Mouse (Mus musculus) limb, embryonic 11.5 days (tissue): ENCODE measurements at regions not wholly inside any gene's neighbourhood (a gene's known extent, or its start where the extent isn't known, plus 50 kb on each side); places are given as distances from the start of the nearest gene placed in this dataset.

Source experiments
- ATAC-seq: fragments of 200-750 bp; cut with Nextera tagmentation; 2 replicates; pipeline ENCODE4 v1.8.0; 2017; ENCODE audit warnings: low read depth; ENCODE audit not compliant: insufficient number of reproducible peaks, low FRiP score, low TSS enrichment
- DNase-seq: peaks from one replicate; pipeline ENCODE4 v3.0.0-alpha.2; 2015; ENCODE audit warnings: low spot score
- H3K27ac ChIP-seq: fragments of 300-500 bp; sonication (generic); replicated peaks from 2 replicates; pipeline ENCODE4 v1.5.1; 2014; ENCODE audit warnings: low read depth, mild to moderate bottlenecking, low read length
- H3K27me3 ChIP-seq: fragments of 300-500 bp; sonication (generic); 2 replicates; pipeline ENCODE4 v1.6.1; 2014; ENCODE audit warnings: mild to moderate bottlenecking, low read length, mixed read lengths; ENCODE audit not compliant: control insufficient read depth, insufficient read depth
- H3K36me3 ChIP-seq: fragments of 300-500 bp; sonication (generic); 2 replicates; pipeline ENCODE4 v1.6.1; 2014; ENCODE audit warnings: mild to moderate bottlenecking, low read length, moderate library complexity, mixed read lengths; ENCODE audit not compliant: control insufficient read depth, insufficient read depth
- H3K4me1 ChIP-seq: fragments of 300-500 bp; sonication (generic); 2 replicates; pipeline ENCODE4 v1.6.1; 2014; ENCODE audit warnings: low read length, mixed read lengths; ENCODE audit not compliant: control insufficient read depth, insufficient read depth
- H3K4me2 ChIP-seq: fragments of 300-500 bp; sonication (generic); 2 replicates; pipeline ENCODE4 v1.6.1; 2014; ENCODE audit warnings: low read depth, mild to moderate bottlenecking, moderate library complexity; ENCODE audit not compliant: severe bottlenecking
- H3K4me3 ChIP-seq: fragments of 300-500 bp; sonication (generic); 2 replicates; pipeline ENCODE4 v1.5.1; 2014; ENCODE audit warnings: low read depth, low read length
- H3K9ac ChIP-seq: fragments of 300-500 bp; sonication (generic); 2 replicates; pipeline ENCODE4 v1.6.1; 2014; ENCODE audit warnings: mild to moderate bottlenecking, low read length
- H3K9me3 ChIP-seq: fragments of 300-500 bp; sonication (generic); 2 replicates; pipeline ENCODE4 v1.6.1; 2016; ENCODE audit warnings: low read length; ENCODE audit not compliant: control insufficient read depth
- WGBS: fragments of 180-500 bp; shearing (Covaris S2); extraction: QIAGEN DNeasy Blood & Tissue Kit; methylation state at CpG from one replicate; pipeline ENCODE4 v1.1.7; 2014; 5-methylcytosine and 5-hydroxymethylcytosine counted together

DNA sequence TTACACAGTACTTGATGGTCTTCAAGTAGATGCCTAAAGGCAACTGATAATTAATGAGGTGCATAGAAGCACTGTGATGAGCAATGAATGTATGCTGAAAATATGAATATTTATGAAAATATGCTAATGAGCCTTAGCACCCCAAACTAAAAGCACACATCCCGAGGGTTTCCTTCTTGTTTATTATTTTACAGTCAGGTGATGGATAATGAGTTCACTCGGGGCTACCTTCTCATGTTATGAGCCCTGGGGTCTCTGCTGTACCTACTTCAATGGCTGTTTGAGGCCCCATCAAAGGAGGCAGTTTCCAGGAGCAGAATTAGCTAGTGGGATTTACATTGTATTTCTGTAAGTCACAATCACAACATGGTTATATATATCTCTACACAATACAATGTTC, 371.6 kb downstream of the Gpam start:
- Histone ChIP-seq H3K9ac (no peak overlapping the region), H3K27me3 (no peaks in the 10 kb centered on the region), H3K4me1 (no peaks in the 10 kb centered on the region), H3K36me3 (no peaks in the 10 kb centered on the region), H3K27ac (no peak overlapping the region), H3K4me3 (no peak overlapping the region), H3K9me3 (no peaks in the 10 kb centered on the region), H3K4me2 (no peak overlapping the region)
- no peak for DNase-seq
- no peak for ATAC-seq
- WGBS, result 66% methylated on average over 2 of the region's 2 CpGs

GRCm38 (mm10) chr19:54733938-54734337, 393.1 kb downstream of the Gpam start:
- WGBS, result 80% methylated on average over 2 of the region's 2 CpGs
- Histone ChIP-seq H3K27me3 (no peaks in the 10 kb centered on the region), H3K9ac (no peak overlapping the region), H3K4me2 (no peak overlapping the region), H3K4me1 (no peaks in the 10 kb centered on the region), H3K9me3 (no peaks in the 10 kb centered on the region), H3K4me3 (no peak overlapping the region), H3K36me3 (no peaks in the 10 kb centered on the region), H3K27ac (no peak overlapping the region)
- ATAC-seq (no peak), DNase-seq (no peak)

- DNase-seq (no peak), ATAC-seq (no peak)
- WGBS, result 81% methylated on average over 8 of the region's 8 CpGs
- no peak overlapping the region for H3K27ac ChIP-seq
- no peaks in the 10 kb centered on the region for H3K9me3 ChIP-seq
- no peaks in the 10 kb centered on the region for H3K36me3 ChIP-seq
- H3K4me2 ChIP-seq, result no peak overlapping the region
- no peaks in the 10 kb centered on the region for H3K4me1 ChIP-seq
- H3K4me3 ChIP-seq, result no peak overlapping the region
- no peaks in the 10 kb centered on the region for H3K27me3 ChIP-seq
- H3K9ac ChIP-seq, result no peak overlapping the region
Measured at GRCm38 (mm10) chr19:54731749-54732148, 395.3 kb downstream of the Gpam start.

- Histone ChIP-seq H3K4me2 (no peak overlapping the region), H3K27me3 (no peaks in the 10 kb centered on the region), H3K9ac (no peak overlapping the region), H3K36me3 (no peaks in the 10 kb centered on the region), H3K9me3 (no peaks in the 10 kb centered on the region), H3K4me1 (no peaks in the 10 kb centered on the region), H3K4me3 (no peak overlapping the region), H3K27ac (no peak overlapping the region)
- 86% methylated on average over 2 of the region's 2 CpGs for WGBS
- ATAC-seq, result no peak
- no peak for DNase-seq
Measured at GRCm38 (mm10) chr19:54731315-54731714, 395.7 kb downstream of the Gpam start.

DNA sequence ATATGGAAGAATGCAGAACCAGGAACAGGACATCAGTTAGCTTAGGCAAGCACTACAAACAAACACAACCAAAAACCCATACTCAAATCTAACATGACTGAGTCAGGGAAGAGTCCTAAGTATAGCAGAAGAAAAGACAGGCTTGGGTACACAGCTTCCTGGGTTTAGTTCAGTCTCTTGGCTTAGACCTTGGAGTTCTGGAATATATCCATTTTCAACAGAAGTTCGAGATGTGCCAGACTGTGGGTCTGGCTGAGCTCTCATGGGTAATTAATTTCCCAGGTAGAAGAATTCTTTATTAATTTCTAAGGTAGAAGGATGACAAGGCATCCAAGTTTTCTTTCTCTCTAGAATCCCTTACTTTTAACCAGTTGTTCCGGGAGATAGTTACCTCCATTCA, 396.2 kb downstream of the Gpam start:
- DNase-seq (no peak), ATAC-seq (no peak)
- Histone ChIP-seq H3K4me3 (no peak overlapping the region), H3K4me1 (no peaks in the 10 kb centered on the region), H3K36me3 (no peaks in the 10 kb centered on the region), H3K4me2 (no peak overlapping the region), H3K9me3 (no peaks in the 10 kb centered on the region), H3K27me3 (no peaks in the 10 kb centered on the region), H3K9ac (no peak overlapping the region), H3K27ac (no peak overlapping the region)
- WGBS, result 87% methylated on average over 2 of the region's 2 CpGs

DNA sequence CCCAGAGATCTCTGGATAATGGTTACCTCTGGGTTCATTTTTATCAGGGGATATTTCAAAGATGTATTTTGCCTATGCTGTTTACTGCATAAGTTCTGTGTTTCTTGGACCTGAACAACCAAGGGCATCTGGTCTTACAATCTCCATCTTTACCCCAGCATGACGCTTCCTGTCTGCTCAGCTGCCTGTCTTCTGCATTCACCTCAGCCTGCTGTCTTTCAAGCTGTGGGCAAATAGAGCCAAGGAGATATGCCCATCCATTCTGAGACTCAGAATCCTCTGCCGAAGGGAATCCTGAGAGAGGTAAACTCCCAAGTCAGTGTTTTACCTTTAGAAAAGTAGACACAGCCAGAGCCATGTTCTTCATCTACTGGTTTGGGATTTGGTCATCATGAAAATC, 396.7 kb downstream of the Gpam start:
- H3K4me1 ChIP-seq, result no peaks in the 10 kb centered on the region
- no peak overlapping the region for H3K9ac ChIP-seq
- H3K9me3 ChIP-seq, result no peaks in the 10 kb centered on the region
- H3K4me2 ChIP-seq, result no peak overlapping the region
- no peak overlapping the region for H3K4me3 ChIP-seq
- ATAC-seq (no peak), DNase-seq (no peak)
- no peak overlapping the region for H3K27ac ChIP-seq
- no peaks in the 10 kb centered on the region for H3K27me3 ChIP-seq
- WGBS, result 90% methylated on average over 2 of the region's 2 CpGs
- H3K36me3 ChIP-seq, result no peaks in the 10 kb centered on the region

GRCm38 (mm10) chr19:54722091-54722490, 404.9 kb downstream of the Gpam start:
- Histone ChIP-seq H3K27me3 (no peaks in the 10 kb centered on the region), H3K27ac (no peak overlapping the region), H3K36me3 (no peaks in the 10 kb centered on the region), H3K9me3 (no peaks in the 10 kb centered on the region), H3K9ac (no peak overlapping the region), H3K4me3 (no peak overlapping the region), H3K4me1 (no peaks in the 10 kb centered on the region), H3K4me2 (no peak overlapping the region)
- 82% methylated on average over 2 of the region's 2 CpGs for WGBS
- DNase-seq (no peak), ATAC-seq (no peak)

DNA sequence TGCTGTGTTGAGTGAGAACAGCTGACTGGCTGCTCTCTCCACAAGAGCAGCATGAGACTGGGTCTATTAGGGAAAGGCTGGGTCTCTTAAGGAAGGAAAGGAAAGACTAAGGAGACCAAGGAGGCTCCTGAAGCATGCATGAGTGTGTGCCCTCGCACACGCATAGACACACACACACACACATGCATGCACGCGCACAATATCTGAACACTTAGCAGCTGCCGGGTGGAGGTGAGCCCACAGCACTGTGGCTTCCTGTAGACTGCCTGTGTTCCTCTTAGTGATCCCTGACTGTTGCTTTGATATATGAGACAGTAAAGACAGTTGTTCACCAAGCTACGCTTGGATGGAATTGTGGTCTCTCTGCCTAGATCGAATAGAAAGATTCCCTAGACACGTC, 429.6 kb downstream of the Gpam start:
- H3K4me1 ChIP-seq, result no peaks in the 10 kb centered on the region
- no peaks in the 10 kb centered on the region for H3K9me3 ChIP-seq
- no peak overlapping the region for H3K4me3 ChIP-seq
- H3K27ac ChIP-seq, result no peak overlapping the region
- WGBS, result 92% methylated on average over 8 of the region's 8 CpGs
- H3K4me2 ChIP-seq, result no peak overlapping the region
- no peak overlapping the region for H3K9ac ChIP-seq
- no peaks in the 10 kb centered on the region for H3K36me3 ChIP-seq
- ATAC-seq (no peak), DNase-seq (no peak)
- no peaks in the 10 kb centered on the region for H3K27me3 ChIP-seq

- Histone ChIP-seq H3K36me3 (no peaks in the 10 kb centered on the region), H3K9me3 (no peaks in the 10 kb centered on the region), H3K4me1 (no peaks in the 10 kb centered on the region), H3K9ac (no peak overlapping the region), H3K4me2 (no peak overlapping the region), H3K27me3 (no peaks in the 10 kb centered on the region), H3K27ac (no peak overlapping the region), H3K4me3 (no peak overlapping the region)
- 91% methylated on average over 3 of the region's 3 CpGs for WGBS
- ATAC-seq (no peak), DNase-seq (no peak)
Measured at GRCm38 (mm10) chr19:54693714-54694113, 433.3 kb downstream of the Gpam start.
